Mouse (Mus musculus) brain, embryonic 14.5 days (tissue): ENCODE results near the gene Thoc2. TPM values are rescaled to one million over a fixed set of nuclear protein-coding genes. Genes with fewer than 3 reads are reported as not detected.

ENCODE experiments used
- DNase-seq: peaks from one replicate; pipeline ENCODE4 v3.0.0-alpha.2; 2011; ENCODE audit warnings: low read depth
- CTCF ChIP-seq: fragments of 200-500 bp; IDR thresholded peaks from 2 replicates; pipeline ENCODE4 v1.5.1; 2012; ENCODE audit warnings: inconsistent platforms, mild to moderate bottlenecking, moderate library complexity, borderline replicate concordance; ENCODE audit not compliant: insufficient read depth, insufficient read length; ENCODE audit errors: extremely low read depth
- POLR2A ChIP-seq: fragments of 200-500 bp; IDR thresholded peaks from 2 replicates; pipeline ENCODE4 v1.6.1; 2012; ENCODE audit warnings: mild to moderate bottlenecking, inconsistent platforms, borderline replicate concordance; ENCODE audit not compliant: poor library complexity, insufficient read depth, insufficient read length, severe bottlenecking; ENCODE audit errors: extremely low read depth
- polyA plus RNA-seq: library from polyadenylated mRNA; depleted of rRNA; stranded (reverse); fragments of >200 nt; gene quantifications from 2 replicates; pipeline ENCODE4 v1.2.3, GENCODE M21; 2012; rRNA removed

Thoc2 gene
- 58.1 and 65.6 TPM in 2 replicates for polyA plus RNA-seq

GRCm38 (mm10) chrX:41920574-41920973 is at the start of gene Thoc2:
Thoc2 (minus strand) TSS chrX:41920674.
- DNase-seq = no peak
- TF ChIP-seq CTCF (no peak), POLR2A (no peak)

GRCm38 (mm10) chrX:41970096-41970495 is 49.6 kb upstream of the Thoc2 start:
- no peak for TF ChIP-seq CTCF
- TF ChIP-seq POLR2A = no peak

GRCm38 (mm10) chrX:41969341-41969740 is 48.9 kb upstream of the Thoc2 start:
- DNase-seq = no peak
- TF ChIP-seq CTCF = no peak
- TF ChIP-seq POLR2A = no peak

More at GRCm38 (mm10) chrX:41970096-41970495, 49.6 kb upstream of the Thoc2 start:
- DNase-seq = no peak

- no peak for DNase-seq
- TF ChIP-seq POLR2A = no peak
- no peak for TF ChIP-seq CTCF
These were observed 36.7 kb upstream of the Thoc2 start for GRCm38 (mm10) chrX:41957161-41957560.

GRCm38 (mm10) chrX:41941840-41942239 is 21.4 kb upstream of the Thoc2 start:
- no peak for DNase-seq
- TF ChIP-seq POLR2A = no peak
- TF ChIP-seq CTCF = no peak

- peak; percentile 34 for DNase-seq
These were observed 11.3 kb upstream of the Thoc2 start for GRCm38 (mm10) chrX:41931821-41932220.

- DNase-seq = no peak
- TF ChIP-seq CTCF (no peak), POLR2A (no peak)
These were observed 4.2 kb upstream of the Thoc2 start for GRCm38 (mm10) chrX:41924708-41925107.

- TF ChIP-seq POLR2A = no peak
- TF ChIP-seq CTCF = no peak
- DNase-seq = no peak
These were observed 8.4 kb downstream of the Thoc2 start for GRCm38 (mm10) chrX:41912061-41912401.

GRCm38 (mm10) chrX:41911390-41912060 is 8.9 kb downstream of the Thoc2 start:
- no peak for TF ChIP-seq POLR2A
- no peak for TF ChIP-seq CTCF

GRCm38 (mm10) chrX:41910981-41911380 is 9.5 kb downstream of the Thoc2 start:
- no peak for TF ChIP-seq POLR2A
- TF ChIP-seq CTCF = no peak
- DNase-seq = peak; percentile 27

More at GRCm38 (mm10) chrX:41911390-41912060, 8.9 kb downstream of the Thoc2 start:
- peak; percentile 96 for DNase-seq

GRCm38 (mm10) chrX:41910471-41910870 is 10.0 kb downstream of the Thoc2 start:
- peak; percentile 5 for DNase-seq
- TF ChIP-seq POLR2A = no peak
- no peak for TF ChIP-seq CTCF

GRCm38 (mm10) chrX:41884759-41885505 is 35.5 kb downstream of the Thoc2 start:
- no peak for DNase-seq
- TF ChIP-seq POLR2A = no peak
- TF ChIP-seq CTCF = no peak
